Mouse (Mus musculus) left cerebral cortex, postnatal 25 days (tissue): ENCODE measurements at regions not wholly inside any gene's neighbourhood (a gene's known extent, or its start where the extent isn't known, plus 50 kb on each side); places are given as distances from the start of the nearest gene placed in this dataset.
"Not testable (repeated sequence)": the region's sequence is repeated elsewhere in the genome, so short reads cannot be mapped to it uniquely, and the experiment has no call there.

ENCODE experiments used
- DNase-seq, 2 experiments: peaks; one replicate each; pipeline ENCODE4 v3.0.0; 2022; ENCODE audit warnings: low spot score in 2 of 2, mixed read lengths in 1 of 2
- intact Hi-C: fragments of 180-260 bp; cut with DNase I; formaldehyde crosslinking; loops from one replicate; pipeline ENCODE4 v1.15.1; 2025

GRCm38 (mm10) chr10:22556401-22556800, 88.4 kb upstream of the Slc2a12 start:
- DNase-seq, intact Hi-C loops: not testable (repeated sequence)

GRCm38 (mm10) chr10:22569250-22570010, 75.4 kb upstream of the Slc2a12 start:
- DNase-seq, intact Hi-C loops: not testable (repeated sequence)

GRCm38 (mm10) chr10:22574048-22574447, 70.8 kb upstream of the Slc2a12 start:
- DNase-seq: peak in 1 of 2 experiments; percentile 0
- intact Hi-C loops: not testable (repeated sequence)

GRCm38 (mm10) chr10:22579426-22579825, 65.4 kb upstream of the Slc2a12 start:
- peak; percentile 56 to 78 for DNase-seq
- intact Hi-C loops: loop anchor here (1.0 to 5.0 kb wide), 4 partner anchors 99 to 545 kb away; no protein-coding TSS in a partner anchor

GRCm38 (mm10) chr10:22581300-22581699, 63.5 kb upstream of the Slc2a12 start:
- DNase-seq, intact Hi-C loops: not testable (repeated sequence)

- DNase-seq: not testable (repeated sequence)
- intact Hi-C loops: loop anchor here (1.0 kb wide), 1 partner anchor 108 kb away; no protein-coding TSS in a partner anchor
These were observed 61.5 kb upstream of the Slc2a12 start for GRCm38 (mm10) chr10:22583306-22583705.

GRCm38 (mm10) chr10:22588587-22588986, 56.2 kb upstream of the Slc2a12 start:
- DNase-seq, intact Hi-C loops: not testable (repeated sequence)

GRCm38 (mm10) chr10:22591664-22592063, 53.1 kb upstream of the Slc2a12 start:
- intact Hi-C loops: not testable (repeated sequence)
- peak in 1 of 2 experiments; percentile 11 for DNase-seq

GRCm38 (mm10) chr10:22592189-22592603, 52.6 kb upstream of the Slc2a12 start:
- intact Hi-C loops, DNase-seq: not testable (repeated sequence)

GRCm38 (mm10) chr10:22592752-22593151, 52.1 kb upstream of the Slc2a12 start:
- DNase-seq, intact Hi-C loops: not testable (repeated sequence)
